Mouse (Mus musculus) embryonic fibroblast, embryonic 13.5 days (primary cell): ENCODE data around the gene Ndufb4.

Experiments
- CTCF ChIP-seq: IDR thresholded peaks from 2 replicates; pipeline ENCODE4 v1.5.1; 2011; ENCODE audit warnings: mild to moderate bottlenecking, control low read depth, low read length, moderate library complexity, borderline replicate concordance; ENCODE audit not compliant: insufficient read depth
- POLR2A ChIP-seq: IDR thresholded peaks from 2 replicates; pipeline ENCODE4 v1.6.1; 2011; ENCODE audit warnings: low read depth, mild to moderate bottlenecking, control low read depth, low read length, moderate library complexity

- no peak for TF ChIP-seq POLR2A
- TF ChIP-seq CTCF, result no peak
Observed at GRCm38 (mm10) chr16:37686834-37687233, 32.6 kb upstream of the Ndufb4 start.
